Mouse (Mus musculus) layer of hippocampus, postnatal 25 days (tissue): Measurements from ENCODE around the gene Adad2. TPM values are rescaled to one million over a fixed set of nuclear protein-coding genes. Genes with fewer than 3 reads are reported as not detected.

Experiments
- DNase-seq, 2 experiments: peaks; one replicate each; pipeline ENCODE4 v3.0.0; 2022; ENCODE audit warnings: mixed read lengths in 2 of 2, low spot score in 1 of 2; ENCODE audit errors: extremely low spot score in 1 of 2
- total RNA-seq, 2 experiments: library from RNA; stranded (reverse); gene quantifications; 2 replicates each; pipeline ENCODE4 v1.2.3; 2021

Gene Adad2
- under 1 TPM in 1 of 2 experiments, not detected in 1; 0.39 TPM for total RNA-seq

- no peak for DNase-seq
Observed at GRCm38 (mm10) chr8:119612471-119612870, at the start of gene Adad2. Gene Adad2, plus strand, starts transcription at chr8:119612747.

DNA sequence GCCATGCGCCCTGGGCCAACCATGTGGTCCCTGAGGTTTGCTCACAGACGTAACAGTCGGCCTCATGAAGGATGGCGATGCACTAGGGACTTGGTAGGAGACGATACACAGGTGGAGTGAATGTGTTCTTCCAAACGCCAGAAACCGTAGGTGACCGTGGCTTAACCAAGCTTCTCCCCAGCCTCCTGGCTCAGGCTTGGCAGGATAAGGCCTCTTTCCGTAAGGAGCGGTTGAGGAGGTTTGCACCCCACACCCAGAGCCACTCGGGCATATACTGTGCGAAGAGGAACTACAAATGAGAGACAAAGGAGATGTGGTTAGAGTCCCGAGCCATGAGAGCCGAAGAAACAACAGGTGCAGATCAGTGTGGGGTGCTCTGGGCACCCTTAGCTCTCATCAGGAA lies 48.7 kb upstream of the Adad2 start:
- DNase-seq = no peak

DNA sequence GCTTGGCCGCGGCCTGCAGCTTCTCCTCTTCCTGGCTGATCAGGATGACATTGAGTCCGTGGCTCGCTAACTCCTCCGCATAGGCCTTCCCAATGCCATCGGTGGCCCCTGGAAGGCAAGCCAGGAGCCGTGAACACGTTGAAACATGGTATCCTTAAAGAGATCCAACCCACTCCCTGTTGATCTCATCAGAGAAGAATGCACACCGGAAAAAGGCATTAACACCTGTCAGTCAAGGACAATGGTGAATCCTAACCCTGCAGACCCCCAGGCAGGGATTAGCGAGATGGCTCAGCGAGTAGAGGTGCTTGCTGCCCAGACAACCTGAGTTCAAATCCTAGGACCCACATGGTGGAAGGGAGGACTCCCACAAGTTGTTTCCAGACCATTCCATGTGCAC lies 46.2 kb upstream of the Adad2 start:
- DNase-seq = no peak

GRCm38 (mm10) chr8:119568251-119568650 lies 44.3 kb upstream of the Adad2 start:
- no peak for DNase-seq

- no peak for DNase-seq
Observed at GRCm38 (mm10) chr8:119568951-119569350, 43.6 kb upstream of the Adad2 start.

DNA sequence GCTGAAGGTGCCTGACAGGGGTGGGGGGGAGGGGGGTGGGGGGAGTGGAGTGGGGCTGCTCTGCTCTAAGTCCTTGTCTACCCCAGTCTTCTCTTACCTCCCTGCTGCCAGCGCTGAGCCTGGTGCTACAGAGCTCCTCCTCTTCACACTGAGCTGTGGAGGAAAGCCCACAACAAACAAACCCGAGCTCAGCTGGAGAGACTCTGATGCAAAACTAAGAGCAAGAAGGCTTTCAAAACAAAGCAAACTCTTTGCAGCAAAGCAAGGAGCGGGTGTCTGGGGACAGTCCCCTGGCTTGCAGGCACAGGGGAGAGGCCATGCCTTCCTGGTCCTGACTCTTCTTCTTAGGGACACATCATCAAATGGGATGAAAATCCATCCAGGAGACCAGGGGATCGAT lies 42.7 kb upstream of the Adad2 start:
- DNase-seq = no peak

- no peak for DNase-seq
Observed at GRCm38 (mm10) chr8:119571135-119571534, 41.4 kb upstream of the Adad2 start.

GRCm38 (mm10) chr8:119572411-119572810 lies 40.1 kb upstream of the Adad2 start:
- DNase-seq = no peak

- peak; percentile 96 to 97 for DNase-seq
Observed at GRCm38 (mm10) chr8:119574437-119575365, 37.8 kb upstream of the Adad2 start, which contains the start of the genes Hsdl1 and Dnaaf1. Gene Hsdl1, minus strand, starts transcription at chr8:119575183. Gene Dnaaf1, plus strand, starts transcription at chr8:119575235.

DNA sequence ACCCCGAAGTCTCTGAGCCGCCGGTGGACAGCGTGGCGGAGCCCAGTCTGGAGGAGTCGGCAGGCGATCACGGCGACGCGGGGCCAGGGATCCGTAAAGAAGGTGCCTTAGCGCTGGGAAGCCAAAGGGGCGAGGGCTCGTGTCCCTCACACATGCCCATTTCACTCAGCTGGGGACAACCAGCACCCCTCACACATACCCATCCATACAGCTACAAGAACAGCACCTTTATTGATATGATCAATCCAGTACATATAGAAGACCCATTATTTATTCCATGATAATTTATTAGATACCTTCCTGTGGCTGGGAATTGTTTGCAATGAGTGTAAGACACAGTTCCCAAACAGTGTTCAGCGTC lies 37.2 kb upstream of the Adad2 start:
- no peak for DNase-seq

- no peak for DNase-seq
Observed at GRCm38 (mm10) chr8:119579096-119579495, 33.5 kb upstream of the Adad2 start.

- no peak for DNase-seq
Observed at GRCm38 (mm10) chr8:119580441-119581161, 31.9 kb upstream of the Adad2 start.

DNA sequence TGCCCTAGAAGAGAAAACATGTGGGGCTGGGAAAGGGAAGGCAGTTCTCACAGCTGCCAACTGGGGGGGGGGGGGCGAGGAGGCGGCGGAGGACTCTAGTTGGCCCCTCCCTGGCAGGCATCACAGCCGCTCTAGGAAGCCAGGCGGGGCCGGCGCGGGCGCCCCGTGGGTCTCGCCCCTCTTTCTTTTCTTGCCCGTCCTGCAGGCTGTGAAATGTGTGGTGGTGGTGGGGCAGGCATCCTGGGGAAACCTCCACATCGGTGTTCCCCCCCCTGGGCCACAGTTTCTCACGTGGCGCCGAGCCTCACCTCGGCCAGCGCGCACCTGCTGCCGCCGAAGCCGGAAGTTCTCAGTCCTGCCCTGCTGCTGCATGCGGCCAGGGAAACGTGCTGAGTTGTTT lies 26.6 kb upstream of the Adad2 start:
- no peak for DNase-seq

DNA sequence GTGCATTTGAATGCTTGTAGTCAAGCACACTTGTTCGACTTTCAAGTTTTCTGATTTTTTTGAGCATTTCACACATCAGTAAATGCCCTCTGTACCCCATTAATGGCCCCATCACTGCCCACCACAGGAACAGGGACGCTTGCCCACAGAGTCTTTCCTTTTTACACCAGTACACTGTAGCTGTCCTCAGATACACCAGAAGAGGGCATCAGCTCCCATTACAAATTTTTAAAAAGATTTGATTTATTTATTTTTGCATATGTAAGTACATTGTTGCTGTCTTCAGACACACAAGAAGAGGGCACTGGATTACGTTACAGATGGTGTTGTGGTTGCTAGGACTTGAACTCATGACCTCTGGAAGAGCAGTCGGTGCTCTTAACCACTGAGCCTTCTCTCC lies 24.2 kb upstream of the Adad2 start:
- DNase-seq = no peak

DNA sequence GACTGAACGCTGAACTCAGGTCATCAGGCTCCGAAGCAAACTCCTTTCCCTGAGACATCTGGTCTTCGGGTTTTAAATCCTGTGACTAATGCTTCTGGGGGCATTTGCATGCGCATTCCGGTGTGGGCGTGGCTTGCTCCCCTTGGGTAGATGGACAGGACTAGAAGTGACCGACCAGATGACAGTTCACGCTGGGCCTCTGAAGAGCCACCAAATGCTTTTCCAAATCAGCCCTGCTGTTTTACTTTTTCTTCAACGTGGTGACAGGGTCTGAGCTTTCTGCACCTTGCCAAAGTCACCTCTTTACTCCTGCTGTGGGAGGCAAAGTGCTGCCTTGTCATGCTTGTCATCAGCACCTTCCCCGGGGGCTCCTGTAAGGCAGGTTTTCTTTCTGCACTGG lies 23.7 kb upstream of the Adad2 start:
- DNase-seq = no peak

GRCm38 (mm10) chr8:119590348-119590747 lies 22.2 kb upstream of the Adad2 start:
- DNase-seq = no peak

- no peak for DNase-seq
Observed at GRCm38 (mm10) chr8:119591456-119591855, 21.1 kb upstream of the Adad2 start.

- DNase-seq = no peak
Observed at GRCm38 (mm10) chr8:119603771-119604170, 8.8 kb upstream of the Adad2 start.

- DNase-seq = no peak
Observed at GRCm38 (mm10) chr8:119604398-119604803, 8.1 kb upstream of the Adad2 start.

- DNase-seq = peak; percentile 92 to 96
Observed at GRCm38 (mm10) chr8:119604996-119605395, 7.6 kb upstream of the Adad2 start, which contains the start of gene Taf1c. Gene Taf1c, minus strand, starts transcription at chr8:119605222.

GRCm38 (mm10) chr8:119606224-119606623 lies 6.3 kb upstream of the Adad2 start:
- no peak for DNase-seq
